Mouse (Mus musculus): ENCODE measurements at regions not wholly inside any gene's neighbourhood (a gene's known extent, or its start where the extent isn't known, plus 50 kb on each side); places are given as distances from the start of the nearest gene placed in this dataset.

GRCm38 (mm10) chr6:117606211-117606610 lies 234.8 kb upstream of the Zfp637 start:
- no peak for DNase-seq (ENCODE audit: extremely low read depth, insufficient read length, low spot score)

DNA sequence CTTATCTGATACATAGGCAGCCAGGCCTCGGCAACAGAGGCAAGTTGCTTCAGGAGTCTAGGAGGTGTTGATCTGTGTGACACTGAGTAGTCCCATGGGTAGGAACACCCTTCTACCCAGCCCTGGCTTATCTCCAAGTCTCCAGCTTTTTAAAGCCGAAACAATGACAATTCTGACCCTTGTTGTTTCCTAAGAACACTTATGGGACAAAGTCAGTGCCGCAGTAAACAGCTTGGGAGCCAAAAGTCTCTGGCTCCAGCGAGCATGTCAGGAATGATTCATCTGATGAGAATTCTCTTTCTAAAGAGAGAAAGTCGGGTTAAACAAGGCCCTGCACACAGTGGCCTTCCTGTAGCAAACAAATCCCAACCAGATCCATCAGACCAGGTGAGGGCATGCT lies 234.0 kb upstream of the Zfp637 start:
- DNase-seq (ENCODE audit: extremely low read depth, insufficient read length, low spot score) = peak; percentile 57

DNA sequence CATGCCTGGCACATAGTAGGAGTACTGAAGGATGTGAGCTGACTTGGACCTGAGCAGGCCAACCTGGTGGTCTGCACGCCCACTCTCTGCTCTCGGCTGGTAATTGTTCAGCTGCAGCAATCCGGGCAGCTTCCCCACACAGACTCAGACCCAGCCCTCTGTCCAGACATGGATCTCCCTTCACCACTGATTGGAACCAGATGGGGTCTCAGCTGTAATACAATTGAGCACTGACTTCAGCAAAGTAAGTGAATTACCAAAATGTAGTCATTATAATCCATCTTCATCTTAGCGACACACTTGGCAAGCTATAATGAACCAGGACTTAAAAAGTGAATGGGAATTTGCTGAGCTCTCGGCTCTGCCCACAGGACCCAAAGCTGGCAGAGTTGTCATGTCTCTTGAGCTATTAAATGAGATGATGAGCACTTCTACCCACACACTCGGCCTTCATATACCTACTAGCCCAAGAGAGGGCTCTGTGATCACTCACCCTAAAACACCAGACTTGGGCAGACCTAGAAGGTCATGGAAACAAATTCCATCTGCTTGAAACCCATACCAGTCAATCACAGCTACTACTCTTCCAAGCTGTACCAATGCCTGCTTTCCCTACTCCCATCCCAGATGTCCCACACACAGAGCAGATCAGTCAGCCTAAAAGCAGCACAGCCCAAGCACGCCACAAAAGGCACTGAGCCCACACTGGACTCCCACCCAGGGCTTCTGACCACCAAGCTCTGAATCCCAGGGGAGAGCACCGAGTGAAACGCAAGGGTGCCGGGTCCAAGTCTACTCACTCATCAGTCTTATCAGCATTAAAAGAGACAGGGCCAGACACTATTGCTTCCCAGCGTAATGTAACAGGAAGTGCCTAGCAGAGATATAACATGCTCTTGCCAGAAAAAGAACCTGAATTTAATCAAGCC lies 231.2 kb upstream of the Zfp637 start:
- DNase-seq (ENCODE audit: extremely low read depth, insufficient read length, low spot score) = no peak

GRCm38 (mm10) chr6:117611281-117611680 lies 229.7 kb upstream of the Zfp637 start:
- DNase-seq (ENCODE audit: extremely low read depth, insufficient read length, low spot score) = no peak

GRCm38 (mm10) chr6:117611965-117612364 lies 229.0 kb upstream of the Zfp637 start:
- DNase-seq (ENCODE audit: extremely low read depth, insufficient read length, low spot score) = no peak

DNA sequence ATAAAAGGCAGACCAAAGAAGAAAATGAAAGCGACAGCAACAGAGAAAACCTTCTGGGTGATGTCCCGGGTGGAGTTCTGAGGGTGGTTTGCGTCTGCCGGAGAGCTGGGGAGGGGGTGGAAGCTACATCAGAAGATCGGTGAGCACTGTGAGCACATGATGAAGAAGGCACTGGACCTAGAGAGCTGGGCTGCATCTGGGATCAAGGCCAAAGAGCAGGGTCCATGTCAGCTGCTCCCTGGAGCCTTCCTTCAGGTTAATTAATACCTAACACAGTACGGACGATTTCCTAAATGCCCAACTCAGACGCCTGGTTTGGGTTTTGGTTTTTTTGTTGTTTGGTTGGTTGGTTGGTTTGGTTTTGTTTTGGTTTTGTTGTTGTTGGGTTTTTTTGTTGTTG lies 228.6 kb upstream of the Zfp637 start:
- no peak for DNase-seq (ENCODE audit: extremely low read depth, insufficient read length, low spot score)

DNA sequence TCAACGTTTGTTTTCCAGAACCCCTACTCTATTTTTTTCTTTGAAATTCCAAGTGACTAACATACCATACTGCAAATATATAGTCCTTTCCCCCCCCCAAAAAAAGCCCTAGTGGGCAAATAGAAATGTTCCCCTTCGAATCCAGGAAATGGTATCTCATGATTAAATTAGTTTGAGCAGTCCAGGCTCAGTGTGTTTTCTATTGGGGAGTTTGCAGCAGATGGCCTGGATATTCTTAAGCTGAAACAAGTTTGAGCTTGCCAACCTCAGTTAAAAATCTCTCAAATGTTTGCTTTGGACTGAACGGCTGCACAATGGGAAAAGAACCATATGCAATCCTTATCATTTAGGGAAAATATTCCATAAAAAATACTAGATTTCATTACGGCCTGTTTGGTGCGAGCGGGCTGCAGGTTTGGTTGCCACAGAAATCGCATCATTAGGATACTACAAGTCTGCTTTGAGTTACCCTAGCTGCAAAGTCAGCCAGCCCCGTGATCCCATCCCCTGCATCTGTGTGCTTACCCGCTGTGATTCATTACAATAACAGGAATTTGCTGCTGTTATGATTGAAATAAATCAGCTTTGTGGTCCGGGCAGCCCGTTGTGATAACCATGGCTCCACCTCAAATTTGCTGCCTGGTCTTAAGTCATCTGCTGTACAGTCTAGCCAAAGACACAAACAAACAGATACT lies 227.2 kb upstream of the Zfp637 start:
- DNase-seq (ENCODE audit: extremely low read depth, insufficient read length, low spot score) = peak; percentile 39

GRCm38 (mm10) chr6:117614386-117614785 lies 226.6 kb upstream of the Zfp637 start:
- DNase-seq (ENCODE audit: extremely low read depth, insufficient read length, low spot score) = no peak

DNA sequence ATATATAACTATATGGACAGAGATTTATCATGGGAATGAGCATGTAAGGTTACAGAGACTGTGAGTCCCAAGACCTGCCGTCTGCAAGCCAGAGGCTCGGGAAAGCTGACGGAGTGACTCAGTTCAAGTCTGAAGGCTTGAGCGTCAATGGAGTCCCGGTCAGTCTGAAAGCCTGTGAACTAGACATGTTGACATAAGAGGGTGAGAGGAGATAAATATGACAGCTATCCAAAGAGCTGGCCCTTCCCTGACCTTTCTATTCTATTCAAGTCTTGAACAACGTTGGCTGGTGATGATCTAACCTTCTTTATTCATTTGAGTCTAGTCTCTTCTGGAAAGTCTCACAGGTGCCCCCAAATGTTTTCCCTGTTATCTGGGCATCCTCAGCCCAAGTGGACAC lies 223.8 kb upstream of the Zfp637 start:
- DNase-seq (ENCODE audit: extremely low read depth, insufficient read length, low spot score) = no peak

- no peak for DNase-seq (ENCODE audit: extremely low read depth, insufficient read length, low spot score)
Measured at GRCm38 (mm10) chr6:117617951-117618350, 223.0 kb upstream of the Zfp637 start.

DNA sequence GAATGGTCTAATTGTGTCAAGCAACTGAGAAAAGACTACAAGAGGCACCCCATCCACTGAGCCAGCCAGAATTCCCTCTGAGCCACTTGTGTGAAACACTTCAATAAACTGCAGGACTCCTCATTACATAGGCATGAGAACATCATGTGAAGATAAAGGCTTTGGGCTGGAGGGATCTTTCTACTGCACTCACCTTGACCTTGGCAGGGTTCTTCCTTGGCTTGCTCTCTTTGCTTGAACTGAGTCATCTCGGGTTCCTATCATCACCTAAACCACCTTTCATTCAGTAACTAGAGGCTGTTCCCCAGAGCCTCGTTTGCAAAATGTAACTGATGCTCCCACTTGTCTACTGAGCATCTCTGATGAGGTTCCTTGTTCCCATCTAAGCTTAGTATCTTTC lies 221.4 kb upstream of the Zfp637 start:
- DNase-seq (ENCODE audit: extremely low read depth, insufficient read length, low spot score) = no peak

DNA sequence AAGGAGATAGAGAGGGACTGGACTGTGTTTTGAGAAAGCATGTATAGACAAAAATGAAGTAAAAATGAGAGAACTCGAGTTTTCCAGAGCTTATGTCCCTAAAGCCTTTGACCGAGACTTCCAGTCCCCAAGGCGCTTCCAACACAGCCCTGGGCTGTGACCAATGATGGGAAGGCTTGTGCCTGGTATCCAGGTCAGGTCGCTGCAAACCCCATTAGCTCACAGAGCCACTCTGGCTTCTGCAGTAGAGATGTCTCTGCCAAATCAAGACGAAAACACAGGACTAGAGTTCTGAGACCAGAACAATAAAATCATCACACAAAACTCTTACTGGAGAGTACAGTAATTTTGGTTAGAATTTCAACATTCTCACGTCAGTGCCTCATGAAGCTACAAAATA lies 218.5 kb upstream of the Zfp637 start:
- DNase-seq (ENCODE audit: extremely low read depth, insufficient read length, low spot score) = no peak

- no peak for DNase-seq (ENCODE audit: extremely low read depth, insufficient read length, low spot score)
Measured at GRCm38 (mm10) chr6:117622946-117623345, 218.0 kb upstream of the Zfp637 start.

- DNase-seq (ENCODE audit: extremely low read depth, insufficient read length, low spot score) = no peak
Measured at GRCm38 (mm10) chr6:117625716-117626115, 215.3 kb upstream of the Zfp637 start.

GRCm38 (mm10) chr6:117627461-117627860 lies 213.5 kb upstream of the Zfp637 start:
- no peak for DNase-seq (ENCODE audit: extremely low read depth, insufficient read length, low spot score)

GRCm38 (mm10) chr6:117646628-117647027 lies 194.4 kb upstream of the Zfp637 start:
- DNase-seq (ENCODE audit: extremely low read depth, insufficient read length, low spot score) = no peak

- DNase-seq (ENCODE audit: extremely low read depth, insufficient read length, low spot score) = no peak
Measured at GRCm38 (mm10) chr6:117650541-117650940, 190.4 kb upstream of the Zfp637 start.

GRCm38 (mm10) chr6:117651551-117651950 lies 189.4 kb upstream of the Zfp637 start:
- DNase-seq (ENCODE audit: extremely low read depth, insufficient read length, low spot score) = no peak

DNA sequence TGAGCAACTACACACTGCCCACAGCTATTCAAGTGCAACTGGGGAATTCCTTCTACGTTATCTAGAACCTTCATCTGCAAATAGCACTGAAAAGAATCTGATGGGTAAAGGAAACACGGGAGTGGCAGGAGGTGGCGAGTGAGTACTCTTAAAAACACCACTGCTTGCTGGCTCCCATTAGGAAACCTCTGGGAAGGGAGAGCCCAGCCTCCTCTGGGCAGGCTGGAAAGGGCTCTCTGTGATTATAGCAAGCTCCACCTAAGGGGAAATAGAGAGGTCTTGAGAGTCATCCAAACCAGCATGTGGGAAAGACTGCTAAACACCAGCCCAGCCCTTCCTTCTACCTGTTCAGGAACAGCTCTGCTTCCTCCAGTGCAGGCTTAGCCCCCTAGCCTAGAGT lies 189.0 kb upstream of the Zfp637 start:
- peak; percentile 49 for DNase-seq (ENCODE audit: extremely low read depth, insufficient read length, low spot score)

DNA sequence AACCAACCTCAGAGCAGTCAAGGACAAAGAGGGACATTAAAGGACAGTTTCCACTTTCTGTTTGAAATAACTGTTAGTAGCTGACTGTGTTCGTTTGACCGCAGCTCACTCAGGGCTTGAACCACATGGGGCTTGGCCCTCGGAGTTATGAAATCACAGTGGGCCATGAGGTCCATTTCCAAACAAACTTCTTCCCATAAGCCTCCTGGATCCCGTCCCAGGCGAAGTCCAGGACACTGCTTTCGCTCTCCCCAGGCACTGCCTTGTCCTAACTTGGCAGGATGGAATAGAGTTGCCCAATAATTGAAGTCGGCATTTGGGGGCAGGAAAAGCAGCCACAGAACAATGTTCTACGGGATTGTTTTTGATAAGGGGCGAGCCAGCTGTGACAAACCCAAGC lies 188.1 kb upstream of the Zfp637 start:
- peak; percentile 77 for DNase-seq (ENCODE audit: extremely low read depth, insufficient read length, low spot score)

GRCm38 (mm10) chr6:117653886-117654425 lies 187.0 kb upstream of the Zfp637 start:
- DNase-seq (ENCODE audit: extremely low read depth, insufficient read length, low spot score) = no peak

- DNase-seq (ENCODE audit: extremely low read depth, insufficient read length, low spot score) = no peak
Measured at GRCm38 (mm10) chr6:117655986-117656385, 185.0 kb upstream of the Zfp637 start.

All from 3134 (cell line).